Mouse (Mus musculus) frontal cortex, adult 2 months (tissue): ENCODE results near the gene Med13. TPM values are rescaled to one million over a fixed set of nuclear protein-coding genes. Genes with fewer than 3 reads are reported as not detected.
"Not testable (repeated sequence)": the region's sequence is repeated elsewhere in the genome, so short reads cannot be mapped to it uniquely, and the experiment has no call there.

Experiments used
- DNase-seq, 2 experiments: peaks; one replicate each; pipeline ENCODE4 v3.0.0; 2022; ENCODE audit warnings: low spot score in 1 of 2; ENCODE audit errors: extremely low spot score in 1 of 2
- polyA plus RNA-seq: library from polyadenylated mRNA; depleted of rRNA; stranded (reverse); fragments of >200 nt; gene quantifications from 2 replicates; pipeline ENCODE4 v1.2.3, GENCODE M21; 2012

Med13 gene
- polyA plus RNA-seq, 1 experiment, result 22.0 TPM

DNA sequence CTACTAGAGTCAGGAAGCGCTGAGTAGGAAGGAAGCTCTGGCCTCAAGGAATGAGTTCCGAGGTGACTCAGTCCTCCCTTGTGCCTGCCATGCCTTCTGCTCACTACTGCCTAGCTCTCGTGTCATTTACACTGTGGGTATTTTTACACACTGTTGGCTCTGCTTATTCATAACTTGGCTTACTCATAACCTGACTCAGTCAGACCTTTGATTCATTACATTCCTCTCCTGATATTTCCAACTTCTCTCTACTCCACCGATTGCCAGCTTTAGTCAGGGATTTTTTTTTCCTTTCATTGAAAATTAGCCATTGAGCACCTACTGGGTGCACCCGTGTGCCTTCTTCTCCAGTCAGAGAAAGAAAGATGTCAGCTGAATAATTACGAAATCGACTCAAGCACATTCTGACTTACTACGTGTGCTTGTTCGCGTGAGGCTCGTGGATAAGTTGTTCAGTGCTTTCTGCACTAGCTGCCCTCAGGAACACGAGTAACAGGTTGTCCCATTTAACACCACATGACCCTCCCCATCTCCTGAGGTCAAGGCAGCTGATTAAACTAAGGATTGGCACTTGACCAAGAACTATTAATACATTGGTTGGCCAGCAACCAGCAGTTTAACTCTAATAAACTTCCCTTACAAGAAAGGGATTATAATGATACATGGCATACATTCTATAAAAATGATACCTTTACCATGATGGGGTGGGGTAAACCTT, 23.3 kb upstream of the Med13 start:
- DNase-seq, result peak in 1 of 2 experiments; percentile 57

DNA sequence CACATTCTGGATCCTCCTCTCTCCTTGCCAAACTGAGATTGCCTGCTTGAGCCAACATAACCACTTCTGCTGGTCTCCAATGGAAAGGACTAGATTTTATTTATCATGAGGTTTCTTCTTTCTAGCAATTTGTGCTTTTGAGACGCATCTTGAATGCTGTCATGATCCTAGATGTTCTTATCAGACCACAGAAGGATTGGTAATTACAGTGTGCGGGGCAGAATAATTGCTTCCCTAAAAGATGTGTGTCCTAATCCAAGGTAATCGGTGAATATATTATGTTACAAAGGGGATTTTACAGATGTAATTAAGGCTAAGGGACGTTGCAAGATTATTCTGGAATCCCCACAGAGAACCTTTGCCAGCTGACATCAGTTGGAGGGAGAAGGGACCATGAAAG, 21.6 kb upstream of the Med13 start:
- DNase-seq, result no peak

DNA sequence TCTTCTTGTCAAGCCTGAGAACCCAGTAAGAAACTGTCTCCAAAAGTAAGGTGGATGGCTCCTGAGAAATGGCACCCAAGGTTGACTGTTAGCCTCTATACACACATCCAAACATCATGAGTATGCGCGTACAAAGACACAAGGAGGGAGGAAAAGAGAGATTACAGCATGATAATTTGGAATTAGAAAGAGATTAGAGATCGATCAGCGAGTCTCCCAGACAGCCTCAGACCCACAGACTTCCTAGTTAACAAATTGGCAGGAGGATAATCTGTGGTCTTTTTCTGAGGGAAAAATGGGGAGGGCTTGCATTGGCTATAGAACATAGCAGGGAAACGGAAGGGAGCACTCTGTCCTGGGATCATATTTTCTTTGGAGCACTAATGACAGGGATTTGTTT, 20.4 kb upstream of the Med13 start:
- no peak for DNase-seq

DNA sequence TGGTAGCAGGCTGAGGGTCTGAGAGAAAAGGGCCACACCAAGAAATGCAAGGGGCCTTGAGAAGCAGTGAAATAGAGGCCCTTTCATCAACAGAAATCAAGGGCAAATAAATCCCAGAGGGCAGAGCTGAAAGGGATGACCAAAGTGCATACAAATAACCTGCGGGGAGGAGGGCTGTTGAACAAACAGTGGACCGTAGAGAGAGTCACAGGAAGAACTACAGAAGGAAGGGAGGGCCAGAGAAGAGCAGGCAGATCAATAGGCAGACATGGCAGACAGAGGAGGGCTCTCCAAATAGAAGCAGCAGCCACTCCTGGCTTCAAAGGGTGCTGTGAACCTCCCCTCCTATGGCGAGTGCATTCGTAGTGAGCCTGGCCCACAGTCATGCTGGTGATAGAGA, 19.3 kb upstream of the Med13 start:
- DNase-seq, result no peak

DNA sequence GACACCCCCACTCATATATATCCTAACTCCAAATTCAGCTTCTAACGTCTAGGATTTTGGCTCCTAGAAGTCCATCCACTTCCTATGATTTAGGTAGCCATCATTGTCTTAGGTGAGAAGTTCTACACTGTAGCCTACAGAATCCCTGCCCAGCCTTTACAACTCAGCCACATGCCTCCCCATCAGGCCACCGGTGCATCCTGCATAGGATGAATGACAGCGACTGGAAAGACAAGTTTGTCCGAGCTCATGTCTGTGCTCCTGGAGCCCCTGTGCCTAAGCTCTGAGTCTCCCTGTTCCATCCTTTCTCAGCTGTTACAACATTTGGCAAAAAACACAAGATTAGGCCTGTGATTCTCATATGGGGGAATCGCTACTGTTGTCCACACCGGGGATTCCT, 17.7 kb upstream of the Med13 start:
- no peak for DNase-seq

DNA sequence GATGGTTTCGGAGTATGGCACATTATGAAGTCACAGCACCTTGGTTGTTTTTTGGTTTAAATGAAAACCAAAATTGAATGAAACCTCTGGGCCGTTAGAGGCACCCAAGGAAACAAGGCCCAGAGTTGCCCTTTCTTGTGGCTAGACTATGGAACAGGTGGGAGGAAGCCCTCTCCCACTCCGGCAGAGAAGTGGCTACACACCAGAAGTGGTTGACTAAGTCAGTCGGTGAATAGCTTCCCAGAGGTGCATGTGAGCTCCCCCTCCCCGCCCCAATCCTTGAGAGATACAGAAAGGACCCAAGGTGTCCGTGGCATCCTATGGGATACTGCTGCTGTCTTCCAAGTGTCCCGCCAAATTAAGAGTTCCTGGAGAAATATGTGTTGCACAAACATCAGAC, 13.9 kb upstream of the Med13 start:
- no peak for DNase-seq

DNA sequence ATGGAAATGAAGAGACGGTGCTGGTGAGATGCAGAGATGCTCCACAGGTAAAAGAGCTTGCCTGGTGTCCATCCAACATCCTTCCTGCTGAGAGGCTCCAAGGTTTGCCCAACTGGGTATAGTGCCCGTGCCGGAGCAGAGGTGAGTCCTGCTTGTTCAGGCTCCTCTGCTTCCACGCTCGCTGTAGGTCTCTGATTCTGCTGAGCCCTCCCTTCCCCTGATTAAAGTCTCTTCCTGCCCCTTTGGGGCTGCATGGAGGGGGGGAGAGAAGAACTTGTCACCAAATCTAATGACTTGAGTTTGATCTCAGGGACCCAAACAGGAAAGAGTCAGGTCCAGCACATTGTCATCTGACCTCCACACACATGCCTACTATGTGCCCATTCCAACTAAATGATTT, 12.5 kb upstream of the Med13 start:
- no peak for DNase-seq

DNA sequence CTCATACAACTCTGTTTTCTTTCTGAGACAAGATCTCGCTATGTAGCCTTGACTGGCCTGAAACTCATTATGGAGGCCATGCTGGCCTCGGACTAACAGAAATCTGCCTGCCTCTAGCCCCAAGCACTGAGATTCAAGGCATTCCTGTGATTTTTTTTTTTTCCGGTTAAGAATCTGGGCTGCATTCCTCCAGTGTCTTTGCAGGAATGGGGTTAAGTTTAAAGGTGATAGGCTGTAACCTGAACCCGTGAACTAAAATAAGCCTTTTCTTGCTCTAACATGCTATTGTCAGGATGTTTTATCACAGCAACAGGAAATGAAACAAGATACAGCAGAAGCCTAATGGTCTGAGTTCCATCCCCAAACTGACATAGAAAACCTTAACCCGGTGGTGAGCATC, 11.6 kb upstream of the Med13 start:
- DNase-seq, result no peak

DNA sequence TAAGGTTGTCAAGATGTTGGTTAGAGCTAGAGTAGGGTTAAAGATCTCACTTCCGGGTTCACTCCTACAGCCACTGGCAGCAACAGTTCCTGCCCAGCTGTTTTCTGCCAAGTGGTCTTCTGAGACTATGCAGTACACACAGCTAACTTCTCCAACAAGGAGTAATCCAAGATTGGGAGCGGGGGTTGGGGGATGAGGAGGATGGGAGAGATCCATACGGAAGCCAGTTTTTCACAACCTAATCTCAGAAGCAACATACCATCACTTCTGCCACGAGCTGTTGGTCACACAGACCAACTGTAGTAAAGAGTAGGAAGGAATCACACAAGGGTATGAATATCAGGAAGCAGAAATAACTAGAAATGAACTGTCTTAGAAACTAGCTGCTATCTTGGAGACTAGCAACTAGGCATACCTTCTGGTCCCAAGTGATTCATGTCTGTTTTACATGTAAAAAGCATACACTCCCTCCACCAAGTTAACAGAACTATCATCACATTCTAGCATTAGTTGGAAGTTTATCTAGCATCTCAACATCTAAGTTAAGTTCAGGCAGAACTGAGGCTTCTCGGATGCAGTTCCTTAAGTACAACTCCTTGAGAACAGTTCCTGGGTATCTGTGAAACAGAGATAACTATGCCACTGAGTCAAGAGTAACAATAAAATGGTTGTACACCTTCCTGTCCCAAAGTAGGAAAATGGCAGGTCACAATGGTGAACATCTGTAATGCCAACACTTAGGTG, 7.5 kb upstream of the Med13 start:
- no peak for DNase-seq

DNA sequence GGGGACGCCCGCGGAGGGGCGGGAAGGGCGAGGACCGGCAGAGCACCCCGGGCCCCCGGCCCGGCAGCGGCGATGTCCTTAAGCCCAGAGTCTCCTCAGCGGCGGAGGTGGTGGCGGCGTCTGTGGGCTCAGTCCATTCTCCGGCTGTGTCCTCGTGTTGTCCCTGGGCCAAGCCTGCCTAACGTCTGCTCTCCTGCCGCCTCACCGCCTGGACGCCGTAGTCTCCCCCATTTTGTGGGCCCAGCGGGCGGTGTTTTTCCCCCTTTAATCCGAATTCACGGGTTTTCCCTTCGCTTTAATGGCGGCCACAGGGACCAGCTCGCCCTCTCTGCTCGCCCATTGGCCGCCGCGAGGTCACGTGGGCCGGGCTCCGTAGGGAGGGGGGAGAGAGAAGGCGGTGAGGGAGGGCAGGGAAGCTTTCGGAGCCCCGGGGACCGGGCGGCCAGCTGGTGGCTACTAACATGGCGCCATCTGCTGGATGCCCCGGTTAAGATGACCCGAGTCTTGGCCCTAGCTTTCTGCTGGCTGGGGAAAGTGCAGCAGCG, 654 bp upstream of the Med13 start:
- DNase-seq, result peak; percentile 94 to 98

DNA sequence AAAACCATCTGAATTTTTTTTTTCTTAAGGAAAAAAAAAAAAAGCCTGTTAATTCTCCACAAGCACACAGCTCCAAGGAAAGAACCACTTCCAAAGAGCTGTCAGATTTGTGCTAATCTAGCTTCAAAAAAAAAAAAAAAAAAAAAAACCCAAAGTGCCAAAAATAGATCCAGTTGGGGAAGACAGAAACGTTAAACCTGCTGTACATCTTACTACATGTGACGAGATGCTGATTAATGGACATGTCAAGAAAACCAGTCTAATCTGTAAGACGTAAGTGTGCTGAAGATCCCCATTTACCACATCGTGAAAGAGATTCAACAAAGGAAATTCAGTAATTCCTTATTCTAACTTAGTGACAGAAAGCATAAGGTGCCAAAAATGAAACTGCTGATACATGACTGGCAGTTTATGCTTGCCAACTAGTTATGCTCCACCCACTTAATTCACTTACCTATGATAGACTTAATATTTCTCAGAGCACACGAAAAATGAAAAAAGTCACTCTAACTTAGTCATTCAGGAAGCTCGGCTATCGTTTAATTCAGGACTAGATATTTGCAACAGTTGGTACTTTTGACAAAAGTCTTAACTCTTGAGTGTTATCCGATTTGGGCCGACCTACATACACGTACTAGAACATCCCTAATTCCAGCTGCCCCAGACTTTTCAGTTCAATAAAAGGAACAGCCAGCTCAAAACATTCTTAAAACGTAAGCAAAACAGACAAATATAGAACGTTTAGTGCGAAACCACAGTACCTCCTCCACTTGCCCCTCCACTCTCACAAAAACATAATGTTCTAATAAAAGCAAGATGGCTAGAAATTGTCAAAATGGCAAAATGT, 1.2 kb downstream of the Med13 start:
- DNase-seq, result no peak

DNA sequence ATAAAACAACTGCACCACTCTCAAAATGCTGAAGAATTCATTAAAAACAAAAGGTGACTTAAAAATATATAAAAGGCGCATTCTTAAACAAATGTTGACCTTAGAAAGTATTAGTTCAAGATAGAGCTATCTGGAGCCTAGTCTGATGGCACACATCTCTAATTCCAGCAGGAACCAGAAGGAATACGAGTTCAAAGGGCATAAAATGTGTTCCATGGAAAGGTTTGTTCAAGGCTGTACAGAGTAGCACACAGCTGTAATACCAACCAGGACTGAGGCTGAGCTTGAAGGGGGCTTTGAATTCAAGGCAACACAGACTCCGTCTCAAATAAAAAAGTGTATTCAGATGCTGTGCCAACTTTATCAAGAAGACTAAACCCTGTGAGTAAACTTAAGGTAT, 3.8 kb downstream of the Med13 start:
- DNase-seq, result no peak

DNA sequence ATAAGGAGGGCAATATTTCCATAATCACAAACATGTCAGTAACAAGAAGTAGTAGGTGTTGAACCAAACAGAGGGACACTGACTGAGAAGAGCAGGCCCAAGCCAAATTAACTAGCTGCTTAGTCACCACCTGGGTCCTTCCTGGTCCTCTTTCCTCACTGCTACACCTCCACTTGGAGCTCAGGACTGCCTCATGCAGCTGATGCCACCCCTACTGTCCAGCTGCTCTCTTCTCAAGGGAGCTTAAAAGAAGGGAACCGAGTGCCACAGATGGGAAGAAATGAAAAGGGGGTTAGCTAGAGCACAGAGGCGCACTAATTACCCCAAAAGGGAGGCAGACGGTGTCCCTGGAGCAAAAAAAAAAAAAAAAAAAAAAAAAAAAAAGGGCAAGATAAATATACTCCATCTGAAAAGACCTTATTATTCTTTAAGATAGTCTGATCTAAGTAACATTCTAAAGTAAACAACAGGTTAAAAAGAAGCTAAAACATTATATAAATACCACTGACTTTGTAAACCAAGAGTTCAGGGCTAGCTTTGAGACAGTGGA, 5.6 kb downstream of the Med13 start:
- DNase-seq, result no peak

DNA sequence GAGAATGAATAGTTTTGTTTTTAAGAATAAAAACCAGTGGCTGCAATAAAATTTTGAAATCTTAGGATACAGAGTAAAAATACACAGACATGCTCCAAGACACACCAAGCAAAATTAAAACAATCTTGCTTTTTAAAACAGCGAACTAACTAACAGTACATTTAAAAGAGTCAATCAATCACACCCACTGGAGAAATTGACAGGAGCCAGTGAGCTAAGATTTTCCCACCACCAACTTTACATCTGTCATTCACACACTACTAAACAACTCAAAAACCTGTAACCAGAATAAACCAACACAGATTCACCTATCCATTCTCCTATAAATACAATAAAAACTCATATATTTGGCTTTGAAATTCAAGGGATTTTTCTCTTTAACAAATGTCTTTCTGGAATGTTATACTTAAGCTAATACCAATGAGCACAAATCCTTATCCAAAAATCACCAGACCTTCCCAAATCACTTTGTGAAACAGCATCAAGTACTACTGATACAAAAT, 6.7 kb downstream of the Med13 start:
- DNase-seq, result no peak

DNA sequence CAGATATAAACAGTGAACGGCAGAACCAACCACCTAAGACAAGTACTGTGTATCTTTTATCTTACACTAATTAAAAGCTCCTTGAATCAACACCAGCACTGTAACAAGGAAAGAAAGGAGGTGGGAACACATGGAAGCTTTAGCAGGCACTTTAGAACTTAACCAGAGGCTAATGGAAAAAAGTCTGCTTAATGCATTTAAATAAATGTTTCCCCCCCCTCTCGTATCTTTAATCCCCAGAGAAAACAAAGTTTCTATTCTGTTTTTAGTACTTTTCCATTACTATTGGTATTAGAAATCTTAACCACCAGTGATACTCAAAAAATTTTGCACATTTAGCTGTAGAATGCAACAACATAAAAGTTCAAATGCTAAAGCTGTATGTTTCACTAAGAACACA, 8.1 kb downstream of the Med13 start:
- no peak for DNase-seq

DNA sequence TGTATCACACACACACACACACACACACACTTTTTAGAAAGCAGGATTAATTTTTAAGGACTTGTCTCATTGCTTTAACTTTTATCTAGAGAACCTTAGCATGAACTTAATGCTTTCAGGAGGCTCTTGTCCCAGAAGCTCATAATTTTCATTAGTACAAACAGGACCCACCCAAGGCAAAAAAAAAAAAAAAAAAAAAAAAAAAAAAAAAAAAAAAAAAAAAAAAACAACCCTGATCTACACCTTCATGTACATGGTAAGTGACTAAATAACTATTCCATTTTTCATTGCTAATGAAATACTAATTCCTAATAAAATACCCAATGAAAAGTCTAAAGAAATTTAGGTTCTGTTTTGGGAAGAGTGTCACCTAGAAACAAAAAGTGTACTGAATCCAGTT, 8.5 kb downstream of the Med13 start:
- DNase-seq, result no peak

DNA sequence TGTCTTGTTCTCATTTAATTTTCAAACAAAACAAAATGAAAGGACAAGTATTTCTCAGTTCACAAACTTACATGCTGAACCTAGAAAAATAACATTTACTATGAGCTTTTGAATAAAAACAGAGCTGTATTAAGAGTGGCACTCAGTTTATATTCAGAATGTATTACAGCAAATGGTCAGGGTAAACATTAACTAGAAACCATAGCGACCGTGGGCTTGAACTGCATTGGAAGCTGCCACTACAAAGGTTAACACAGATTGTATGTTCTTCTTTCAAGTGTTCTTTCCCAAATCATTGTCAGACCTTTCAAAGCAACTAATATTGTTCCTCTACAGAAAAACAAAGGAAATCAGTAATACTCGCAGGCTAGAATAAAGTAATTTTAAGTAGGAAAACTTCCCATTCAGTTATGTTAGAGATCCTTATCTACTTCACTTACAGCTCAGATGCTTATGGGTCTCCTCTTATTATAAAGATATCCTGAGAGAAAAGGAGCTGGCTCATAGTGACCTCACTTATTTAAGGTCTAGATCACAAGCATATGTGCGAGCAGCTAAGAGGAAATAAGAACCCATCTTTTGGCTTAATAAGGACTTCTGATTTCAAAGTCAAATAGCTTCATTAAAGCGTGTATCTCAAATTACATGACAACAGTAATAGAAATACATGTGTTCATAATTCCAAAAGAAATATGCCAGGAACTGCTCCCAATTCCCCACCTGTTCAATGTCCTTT, 9.8 kb downstream of the Med13 start:
- no peak for DNase-seq

DNA sequence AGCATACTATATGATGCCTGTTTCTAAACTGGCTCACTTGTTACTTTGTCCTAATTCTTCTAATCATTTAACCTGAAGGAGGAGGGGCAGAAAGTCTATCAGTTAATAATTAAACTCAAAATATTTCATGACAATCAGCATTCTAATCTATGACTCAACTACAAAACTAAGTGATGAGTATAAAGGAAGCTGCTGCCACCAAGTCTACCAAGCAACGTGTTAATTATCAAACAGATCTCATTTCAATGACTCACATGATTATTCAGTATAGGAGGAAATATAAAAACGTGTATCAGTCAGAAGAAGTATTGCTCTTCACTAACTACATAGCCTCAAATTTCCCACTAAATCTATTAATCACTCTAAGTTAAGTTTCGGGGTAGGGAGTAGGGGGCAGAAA, 10.9 kb downstream of the Med13 start:
- DNase-seq, result no peak

DNA sequence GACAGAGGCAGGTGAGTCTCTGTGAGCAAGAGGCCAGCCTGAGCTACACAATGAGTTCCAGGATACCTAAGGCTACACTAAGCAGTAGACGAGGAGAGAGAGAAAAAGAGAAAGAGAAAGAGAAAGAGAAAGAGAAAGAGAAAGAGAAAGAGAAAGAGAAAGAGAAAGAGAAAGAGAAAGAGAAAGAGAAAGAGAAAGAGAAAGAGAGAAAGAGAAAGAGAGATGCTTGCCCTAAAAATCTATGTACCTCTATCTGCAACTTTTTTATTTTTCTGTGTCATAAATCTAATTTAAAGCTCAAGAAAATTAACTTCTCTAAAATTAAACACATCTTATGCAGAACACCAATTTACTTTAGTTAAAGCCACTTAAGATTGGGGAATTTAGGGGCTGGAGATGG, 12.5 kb downstream of the Med13 start:
- DNase-seq, result not testable (repeated sequence)

DNA sequence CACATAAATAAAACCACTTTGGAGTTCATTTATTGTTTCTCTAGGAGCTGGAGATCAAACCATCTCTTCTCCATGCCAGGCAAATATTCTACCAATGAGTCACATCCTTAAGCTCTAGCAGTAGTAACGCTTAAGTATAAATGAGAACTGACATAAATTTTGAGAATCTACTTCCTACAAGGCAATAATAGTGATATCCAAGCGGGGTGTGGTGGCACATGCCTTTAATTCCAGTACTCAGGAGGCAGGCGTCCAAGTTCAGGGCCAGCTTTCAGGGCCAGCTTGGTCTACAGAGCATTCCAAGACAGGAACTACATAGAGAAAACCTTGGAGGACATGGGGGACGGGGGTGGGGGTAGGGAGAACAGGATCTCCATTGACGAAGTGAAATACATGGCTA, 33.2 kb downstream of the Med13 start:
- DNase-seq, result no peak
